ENCODE assay signal across 8 mouse cellular contexts in the genomic region with DNA sequence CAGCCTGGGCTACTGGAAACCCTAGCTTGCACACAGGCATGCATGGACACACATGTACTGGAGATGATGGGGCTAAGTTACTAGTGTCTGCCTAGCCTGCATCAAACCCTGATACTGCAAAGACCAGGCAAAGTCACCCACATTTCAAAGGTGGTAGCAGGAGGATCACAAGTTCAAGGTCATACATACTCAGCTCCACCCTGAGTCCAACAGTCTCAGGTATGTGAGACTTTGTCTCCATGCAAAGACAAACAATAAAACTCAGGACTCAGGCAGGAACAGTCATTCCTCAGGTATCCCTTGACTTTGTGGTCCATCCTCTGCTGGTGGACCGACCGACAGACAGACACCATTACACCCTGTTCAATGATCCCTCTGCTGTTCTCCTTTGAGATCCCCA. TPM values are rescaled to one million over a fixed set of nuclear protein-coding genes. Genes with fewer than 3 reads are reported as not detected.
DNase-seq lines count a peak whose midpoint lies in the region; ATAC-seq and TF ChIP-seq lines count a peak whose summit lies in the region.

No protein-coding gene starts in this region.

- no peak for ATAC-seq in heart, embryonic 14.5 days (ENCODE audit: insufficient number of reproducible peaks, insufficient read depth, low FRiP score, low read depth)
- ATAC-seq in forebrain, embryonic 12.5 days (ENCODE audit: low FRiP score), result no peak
- no peak for ATAC-seq in liver, embryonic 13.5 days (ENCODE audit: low read depth)

- H3K9ac ChIP-seq in heart, embryonic 14.5 days (ENCODE audit: low read length), result peak overlapping the region; percentile 76
- no peak overlapping the region for H3K9ac ChIP-seq in forebrain, embryonic 12.5 days
- peak overlapping the region; percentile 65 for H3K9ac ChIP-seq in liver, embryonic 13.5 days

- H3K9me3 ChIP-seq in heart, embryonic 14.5 days (ENCODE audit: control insufficient read depth, low read length), result no peaks in the 10 kb centered on the region
- no peaks in the 10 kb centered on the region for H3K9me3 ChIP-seq in E14TG2a.4 (ENCODE audit: low read length)
- H3K9me3 ChIP-seq in forebrain, embryonic 12.5 days, result no peaks in the 10 kb centered on the region
- no peaks in the 10 kb centered on the region for H3K9me3 ChIP-seq in liver, embryonic 13.5 days (replicated peaks)

- peak overlapping the region; percentile 79 for H3K4me2 ChIP-seq in heart, embryonic 14.5 days (ENCODE audit: low read length)
- peak overlapping the region; percentile 61 for H3K4me2 ChIP-seq in forebrain, embryonic 12.5 days
- peak overlapping the region; percentile 85 for H3K4me2 ChIP-seq in liver, embryonic 13.5 days

- H3K27ac ChIP-seq in heart, embryonic 14.5 days (replicated peaks in 1 of 2; ENCODE audit: control insufficient read depth in 1 of 2, insufficient read depth in 1 of 2, low read depth in 2 of 2, low read length in 2 of 2), result peak overlapping the region; percentile 93 to 97
- H3K27ac ChIP-seq in forebrain, embryonic 12.5 days, result no peak overlapping the region
- peak overlapping the region; percentile 76 for H3K27ac ChIP-seq in liver, embryonic 13.5 days

- WGBS in heart, embryonic 14.5 days, result 52% methylated on average over 2 of the region's 2 CpGs
- WGBS in forebrain, embryonic 12.5 days, result 75% methylated on average over 2 of the region's 2 CpGs
- WGBS in liver, embryonic 13.5 days (ENCODE audit: insufficient replicate concordance), result 43% methylated on average over 2 of the region's 2 CpGs

- peak overlapping the region; percentile 37 to 40; a peak in 3 of 4 replicates for H3K4me3 ChIP-seq in heart, embryonic 14.5 days (ENCODE audit: control insufficient read depth in 1 of 2, insufficient read depth in 1 of 2, low read depth in 1 of 2, low read length in 2 of 2)
- peak overlapping the region; percentile 74 for H3K4me3 ChIP-seq in E14TG2a.4 (replicated peaks; ENCODE audit: low read length)
- peak overlapping the region; percentile 34; the same call in 1 of the 2 replicates for H3K4me3 ChIP-seq in forebrain, embryonic 12.5 days (replicated peaks)
- peak overlapping the region; percentile 57 for H3K4me3 ChIP-seq in liver, embryonic 13.5 days (replicated peaks)

- peaks cover 49 to 57% of the 10 kb centered on the region in 2 experiments for H3K4me1 ChIP-seq in heart, embryonic 14.5 days (ENCODE audit: control insufficient read depth in 2 of 2, insufficient read depth in 2 of 2, low read length in 2 of 2)
- H3K4me1 ChIP-seq in E14TG2a.4 (replicated peaks; ENCODE audit: low read depth, low read length), result peaks cover 94% of the 10 kb centered on the region
- H3K4me1 ChIP-seq in forebrain, embryonic 12.5 days, result peaks cover 38% of the 10 kb centered on the region
- H3K4me1 ChIP-seq in liver, embryonic 13.5 days (replicated peaks), result peaks cover 52% of the 10 kb centered on the region

- TF ChIP-seq CTCF in E14TG2a.4 (conservative IDR thresholded peaks at IDR 0.05; ENCODE audit: low read length), result no peak

- H3K36me3 ChIP-seq in heart, embryonic 14.5 days (ENCODE audit: control insufficient read depth, insufficient read depth, low read length), result no peaks in the 10 kb centered on the region
- no peaks in the 10 kb centered on the region for H3K36me3 ChIP-seq in E14TG2a.4 (ENCODE audit: insufficient read depth, low read length)
- H3K36me3 ChIP-seq in forebrain, embryonic 12.5 days (replicated peaks), result no peaks in the 10 kb centered on the region
- no peaks in the 10 kb centered on the region for H3K36me3 ChIP-seq in liver, embryonic 13.5 days

- no peak for DNase-seq in heart, adult 9 months (ENCODE audit: low spot score in 2 of 2)
- no peak for DNase-seq in liver, embryonic 13.5 days
- DNase-seq in embryo, embryonic 9.5 days (ENCODE audit: extremely low spot score), result no peak
- no peak for DNase-seq in c-Kit-positive CD71-positive TER-119-positive erythroid progenitor cells, embryonic 14.5 days (ENCODE audit: low spot score)
- DNase-seq in thymus, postnatal 36 days, result no peak

- H3K27me3 ChIP-seq in heart, embryonic 14.5 days (ENCODE audit: control insufficient read depth, insufficient read depth, low read length), result no peaks in the 10 kb centered on the region
- H3K27me3 ChIP-seq in E14TG2a.4 (ENCODE audit: insufficient read depth, low read length), result no peaks in the 10 kb centered on the region
- H3K27me3 ChIP-seq in forebrain, embryonic 12.5 days, result peaks cover 74% of the 10 kb centered on the region
- peaks cover 22% of the 10 kb centered on the region; the same call in 1 of the 2 replicates for H3K27me3 ChIP-seq in liver, embryonic 13.5 days

RNA-seq across cellular contexts. Expression of gene Irf1, which starts 7.4 kb away (rescaled TPM):
- polyA plus RNA-seq in heart, embryonic 14.5 days (2014; fragmentation: Nextera tagmentation; extraction: Ambion mirVana), result 9.3 and 10.8 TPM in 2 replicates
- 3.6 and 3.9 TPM in 2 replicates for polyA plus RNA-seq in forebrain, embryonic 12.5 days (2016; fragmentation: Nextera tagmentation; extraction: Ambion mirVana)
- 6.7 and 8.1 TPM in 2 replicates for polyA plus RNA-seq in liver, embryonic 13.5 days (2015; fragmentation: Nextera tagmentation; extraction: Ambion mirVana)

RNA-seq across cellular contexts. Expression of gene Gm17334, which starts 10.6 kb away (rescaled TPM):
- polyA plus RNA-seq in heart, embryonic 14.5 days (2014; fragmentation: Nextera tagmentation; extraction: Ambion mirVana), result not detected in 2 replicates
- not detected in 2 replicates for polyA plus RNA-seq in forebrain, embryonic 12.5 days (2016; fragmentation: Nextera tagmentation; extraction: Ambion mirVana)
- not detected in 2 replicates for polyA plus RNA-seq in liver, embryonic 13.5 days (2015; fragmentation: Nextera tagmentation; extraction: Ambion mirVana)

RNA-seq across cellular contexts. Expression of gene Il5, which starts 41.8 kb away (rescaled TPM):
- polyA plus RNA-seq in heart, embryonic 14.5 days (2014; fragmentation: Nextera tagmentation; extraction: Ambion mirVana), result not detected in 2 replicates
- polyA plus RNA-seq in forebrain, embryonic 12.5 days (2016; fragmentation: Nextera tagmentation; extraction: Ambion mirVana), result not detected in 2 replicates
- not detected in 2 replicates for polyA plus RNA-seq in liver, embryonic 13.5 days (2015; fragmentation: Nextera tagmentation; extraction: Ambion mirVana)

RNA-seq across cellular contexts. Expression of gene Rad50, which starts 55.3 kb away (rescaled TPM):
- 18.2 and 19.7 TPM in 2 replicates for polyA plus RNA-seq in heart, embryonic 14.5 days (2014; fragmentation: Nextera tagmentation; extraction: Ambion mirVana)
- 23.4 and 24.6 TPM in 2 replicates for polyA plus RNA-seq in forebrain, embryonic 12.5 days (2016; fragmentation: Nextera tagmentation; extraction: Ambion mirVana)
- polyA plus RNA-seq in liver, embryonic 13.5 days (2015; fragmentation: Nextera tagmentation; extraction: Ambion mirVana), result 19.5 and 24.1 TPM in 2 replicates
